Mouse (Mus musculus): ENCODE measurements around the gene Hyal3. TPM values are rescaled to one million over a fixed set of nuclear protein-coding genes. Genes with fewer than 3 reads are reported as not detected.
A peak's percentile ranks its signal among the peaks of the same experiment; 100 is the strongest.
"Not testable (repeated sequence)": the region's sequence is repeated elsewhere in the genome, so short reads cannot be mapped to it uniquely, and the experiment has no call there.

Gene Hyal3
- total RNA-seq, 2 experiments from 2014 or later, result 1.1 to 1.4 TPM

- no peak for DNase-seq (ENCODE audit: low spot score in 2 of 2)
Observed at GRCm38 (mm10) chr9:107570016-107570415, 10.6 kb upstream of the Hyal3 start.

- no peak for DNase-seq (ENCODE audit: low spot score in 2 of 2)
Observed at GRCm38 (mm10) chr9:107570845-107571244, 9.8 kb upstream of the Hyal3 start.

- no peak for DNase-seq (ENCODE audit: low spot score in 2 of 2)
Observed at GRCm38 (mm10) chr9:107571534-107572326, 8.9 kb upstream of the Hyal3 start.

- DNase-seq (ENCODE audit: low spot score in 2 of 2), result no peak
Observed at GRCm38 (mm10) chr9:107572327-107572662, 8.3 kb upstream of the Hyal3 start.

- not testable (repeated sequence) for DNase-seq (ENCODE audit: low spot score in 2 of 2)
Observed at GRCm38 (mm10) chr9:107573774-107574173, 6.8 kb upstream of the Hyal3 start.

- no peak for DNase-seq (ENCODE audit: low spot score in 2 of 2)
Observed at GRCm38 (mm10) chr9:107575579-107576356, 4.8 kb upstream of the Hyal3 start.

GRCm38 (mm10) chr9:107576357-107577107 is 4.1 kb upstream of the Hyal3 start, which contains the start of gene Hyal1:
Hyal1 (plus strand) TSS chr9:107576927.
- peak in 1 of 2 experiments; percentile 49 for DNase-seq (ENCODE audit: low spot score in 2 of 2)

GRCm38 (mm10) chr9:107577871-107578270 is 2.7 kb upstream of the Hyal3 start:
- DNase-seq (ENCODE audit: low spot score in 2 of 2), result no peak

GRCm38 (mm10) chr9:107578587-107578986 is 2.0 kb upstream of the Hyal3 start, which contains the start of gene Naa80:
Naa80 (plus strand) TSS chr9:107578887.
- DNase-seq (ENCODE audit: low spot score in 2 of 2), result no peak

- peak in 1 of 2 experiments; percentile 72 for DNase-seq (ENCODE audit: low spot score in 2 of 2)
Observed at GRCm38 (mm10) chr9:107579023-107579900, 1.4 kb upstream of the Hyal3 start.

- no peak for DNase-seq (ENCODE audit: low spot score in 2 of 2)
Observed at GRCm38 (mm10) chr9:107581584-107581983, 966 bp downstream of the Hyal3 start.

- DNase-seq (ENCODE audit: low spot score in 2 of 2), result no peak
Observed at GRCm38 (mm10) chr9:107582509-107583062, 2.0 kb downstream of the Hyal3 start.

- DNase-seq (ENCODE audit: low spot score in 2 of 2), result no peak
Observed at GRCm38 (mm10) chr9:107583174-107583573, 2.6 kb downstream of the Hyal3 start.

- no peak for DNase-seq (ENCODE audit: low spot score in 2 of 2)
Observed at GRCm38 (mm10) chr9:107586504-107586903, 5.9 kb downstream of the Hyal3 start.

GRCm38 (mm10) chr9:107586974-107587832 is 6.6 kb downstream of the Hyal3 start, which contains the start of gene Ifrd2:
Ifrd2 (plus strand) TSS chr9:107587642.
- peak; percentile 97 to 99 for DNase-seq (ENCODE audit: low spot score in 2 of 2)

- no peak for DNase-seq (ENCODE audit: low spot score in 2 of 2)
Observed at GRCm38 (mm10) chr9:107587833-107588639, 7.4 kb downstream of the Hyal3 start.

- no peak for DNase-seq (ENCODE audit: low spot score in 2 of 2)
Observed at GRCm38 (mm10) chr9:107590058-107590772, 9.6 kb downstream of the Hyal3 start.

- no peak for DNase-seq (ENCODE audit: low spot score in 2 of 2)
Observed at GRCm38 (mm10) chr9:107590773-107591060, 10.1 kb downstream of the Hyal3 start.

All from layer of hippocampus, adult 18-20 months (tissue).